Mouse (Mus musculus): ENCODE results near the gene Mnat1.
"Not testable (repeated sequence)": the region's sequence is repeated elsewhere in the genome, so short reads cannot be mapped to it uniquely, and the experiment has no call there.

Gene Mnat1

DNA sequence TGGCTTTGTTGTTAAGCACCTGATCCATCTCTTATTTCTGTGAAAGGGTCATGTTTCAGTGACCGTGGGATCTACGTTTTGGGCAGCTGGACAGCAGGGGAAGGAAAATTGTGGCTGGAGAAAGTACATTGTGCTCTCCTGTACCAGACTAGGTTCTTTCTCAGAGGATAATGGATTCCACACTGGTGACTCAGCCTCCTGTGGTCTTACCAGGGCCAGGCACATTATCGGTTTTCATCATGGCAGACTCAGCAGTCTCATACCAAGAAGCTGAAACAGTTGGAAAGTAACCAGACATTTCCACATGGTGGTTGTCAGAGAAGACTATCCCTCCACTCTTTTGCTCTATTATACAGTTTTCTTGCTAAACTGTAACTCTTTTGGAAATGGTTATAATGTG lies 23.7 kb downstream of the Mnat1 start:
- in situ Hi-C loops (cut with MboI) = no loop called here

DNA sequence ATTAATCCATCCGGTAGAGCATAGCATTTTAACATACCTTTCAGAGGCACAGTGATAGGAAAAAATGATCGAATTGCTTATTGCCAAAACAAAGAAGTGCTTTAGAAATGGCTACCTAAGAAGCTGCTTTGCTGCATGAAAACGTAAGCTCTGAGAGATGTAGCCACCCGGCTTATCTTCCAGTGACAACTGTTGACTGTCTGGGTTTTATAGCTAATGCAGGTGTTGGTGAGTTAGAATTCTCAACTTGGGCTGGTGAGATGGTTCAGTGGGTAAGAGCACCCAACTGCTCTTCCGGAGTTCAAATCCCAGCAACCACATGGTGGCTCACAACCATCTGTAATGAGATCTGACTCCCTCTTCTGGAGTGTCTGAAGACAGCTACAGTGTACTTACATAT lies 27.5 kb downstream of the Mnat1 start:
- in situ Hi-C loops (cut with MboI) = not testable (repeated sequence)

DNA sequence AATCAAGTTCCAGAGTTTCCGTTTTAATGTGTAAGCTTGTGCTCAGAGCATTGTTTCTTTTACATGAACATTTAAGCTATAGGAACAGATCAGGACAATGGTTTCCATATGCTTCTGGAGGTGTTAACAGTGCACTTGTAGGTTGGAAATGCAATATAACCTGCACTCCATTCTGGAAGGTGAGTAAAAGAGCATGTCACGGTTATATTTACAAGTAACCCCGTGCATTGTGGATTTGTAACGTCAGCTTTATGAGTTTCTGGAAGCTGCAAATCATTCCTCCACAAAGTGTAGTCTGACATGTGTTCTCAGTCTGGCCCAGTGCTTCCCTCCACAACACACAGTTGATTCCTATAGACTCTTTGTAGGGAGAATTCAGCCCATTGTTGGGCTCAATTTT lies 30.6 kb downstream of the Mnat1 start:
- in situ Hi-C loops (cut with MboI) = no loop called here

DNA sequence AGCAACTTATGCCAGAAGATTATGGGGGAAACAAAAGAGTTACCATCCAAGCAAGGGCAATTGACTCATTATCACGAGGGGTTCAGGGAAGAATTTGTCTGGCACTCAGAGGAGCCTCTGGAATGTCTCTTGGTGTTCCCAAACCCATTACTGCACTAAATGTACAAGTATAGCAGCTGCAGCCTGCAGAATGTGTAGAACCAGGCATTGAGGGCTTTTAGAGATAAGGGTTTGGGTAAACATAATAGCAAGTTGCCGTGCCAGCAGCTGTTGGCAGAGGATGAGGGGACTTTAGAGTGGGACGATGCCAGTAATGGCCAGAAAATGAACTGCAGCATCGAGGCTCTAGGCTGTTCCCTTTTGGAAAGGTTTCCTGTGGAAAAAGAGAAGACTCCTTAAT lies 36.8 kb downstream of the Mnat1 start:
- in situ Hi-C loops (cut with MboI) = no loop called here

DNA sequence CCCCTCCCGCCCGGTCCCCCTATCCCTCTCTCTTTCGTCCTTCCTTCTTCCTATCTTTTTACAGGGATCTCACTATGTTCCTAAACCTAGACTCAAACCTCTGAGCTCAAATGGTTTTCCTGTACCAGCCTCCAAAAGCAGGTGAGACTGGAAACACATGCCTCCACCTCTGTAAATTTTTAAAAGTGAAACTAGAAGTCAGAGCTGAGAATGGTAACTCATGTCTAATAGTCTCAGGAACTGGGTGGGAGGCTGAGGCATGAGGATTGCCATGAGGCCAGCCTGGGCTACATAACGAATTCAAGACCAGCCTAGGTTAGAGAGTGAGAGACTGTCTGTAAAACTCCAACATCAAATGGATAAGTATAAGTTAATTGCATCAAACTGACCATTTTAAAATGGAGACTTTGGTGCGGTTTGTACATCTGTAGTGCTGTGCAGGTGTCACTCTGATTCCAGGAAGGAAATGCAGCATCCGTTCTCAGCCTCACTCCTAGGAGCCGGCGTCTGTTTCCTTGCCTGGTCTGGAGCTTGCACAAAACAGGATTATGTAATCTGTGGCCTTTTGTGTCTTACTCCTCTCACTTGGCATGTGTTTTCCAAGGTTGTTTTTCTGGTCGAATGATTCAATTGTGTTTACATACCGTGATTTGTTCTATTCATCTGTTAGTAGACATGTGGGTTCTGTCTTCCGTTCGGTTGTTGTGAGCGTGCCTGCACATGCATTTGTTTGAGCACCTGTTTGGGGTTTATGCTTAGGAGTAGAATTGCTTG lies 39.1 kb downstream of the Mnat1 start:
- in situ Hi-C loops (cut with MboI) = no loop called here

DNA sequence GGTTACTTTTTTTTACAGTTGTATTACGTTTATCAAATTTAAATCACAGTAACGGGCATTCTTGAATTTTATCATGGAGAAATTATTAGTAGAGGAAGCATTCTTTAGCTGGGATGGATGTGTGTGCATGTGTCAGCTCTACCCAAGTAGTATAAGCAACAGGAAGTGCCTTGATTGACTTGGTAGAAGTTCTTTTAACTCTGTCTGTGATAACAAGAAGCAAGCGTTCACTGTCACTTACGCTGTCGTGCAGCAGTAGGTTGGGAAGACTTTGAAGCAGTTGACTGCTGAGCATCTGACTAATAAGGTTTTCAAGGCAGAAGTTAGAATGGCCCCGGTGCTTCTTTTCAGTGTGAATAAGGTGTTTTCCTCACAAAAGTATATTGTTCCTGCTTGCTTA lies 47.3 kb downstream of the Mnat1 start:
- in situ Hi-C loops (cut with MboI) = no loop called here

DNA sequence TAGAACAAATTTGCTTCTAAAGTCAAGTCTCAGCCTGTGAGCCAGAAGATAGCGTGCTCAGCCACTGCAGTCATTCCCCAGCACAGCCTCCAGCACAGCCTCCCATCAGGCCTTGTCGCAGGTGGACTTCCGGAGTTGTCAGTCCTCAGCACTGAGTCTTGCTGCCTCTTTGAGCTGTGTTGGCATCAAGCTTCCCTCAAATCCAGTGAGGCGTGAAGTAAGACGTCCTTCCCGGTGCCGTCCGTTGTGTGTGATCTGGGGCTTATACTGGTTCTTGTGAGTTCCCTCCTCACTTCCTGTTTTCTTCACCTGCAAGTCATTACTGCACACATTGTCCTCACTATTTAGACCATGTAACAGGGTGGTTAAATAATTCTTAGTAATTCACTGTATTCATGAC lies 60.4 kb downstream of the Mnat1 start:
- in situ Hi-C loops (cut with MboI) = no loop called here

DNA sequence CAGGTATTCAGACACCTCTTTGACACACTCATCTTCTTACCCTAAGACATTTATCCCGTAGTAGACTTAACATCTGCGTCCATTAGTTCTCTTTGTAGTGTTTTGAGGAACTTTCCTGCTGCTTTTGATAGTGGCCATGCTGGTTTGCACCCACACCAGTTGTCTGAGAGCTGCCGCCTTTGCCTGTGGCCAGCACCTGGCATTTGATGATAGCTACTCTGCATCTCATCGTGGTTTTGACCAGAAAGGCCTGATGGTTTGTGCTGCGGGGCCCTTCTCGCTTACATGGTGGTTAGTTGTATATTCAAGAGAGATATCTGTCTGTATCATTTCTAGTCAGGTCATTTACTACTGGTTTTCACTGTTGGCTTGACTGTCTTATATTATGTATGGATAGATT lies 73.8 kb downstream of the Mnat1 start:
- in situ Hi-C loops (cut with MboI) = no loop called here

DNA sequence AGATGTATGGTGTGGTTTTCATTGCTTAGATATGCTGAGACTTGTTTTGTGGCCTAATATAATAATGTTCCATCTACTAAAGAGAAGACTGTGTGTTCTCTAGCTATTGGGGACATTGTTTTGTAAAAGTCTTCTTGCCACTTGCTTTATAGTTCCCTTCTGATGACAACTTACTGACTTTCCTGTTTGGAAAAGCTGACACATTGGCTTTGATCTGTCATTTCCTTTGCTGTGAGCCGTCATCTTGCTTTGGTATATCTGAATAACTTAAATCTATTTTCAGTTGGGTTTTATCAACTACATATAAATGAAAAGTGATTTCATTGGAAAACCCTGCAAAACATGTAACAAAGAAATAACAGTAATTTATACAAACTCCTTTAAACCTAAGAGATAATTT lies 74.9 kb downstream of the Mnat1 start:
- in situ Hi-C loops (cut with MboI) = no loop called here

DNA sequence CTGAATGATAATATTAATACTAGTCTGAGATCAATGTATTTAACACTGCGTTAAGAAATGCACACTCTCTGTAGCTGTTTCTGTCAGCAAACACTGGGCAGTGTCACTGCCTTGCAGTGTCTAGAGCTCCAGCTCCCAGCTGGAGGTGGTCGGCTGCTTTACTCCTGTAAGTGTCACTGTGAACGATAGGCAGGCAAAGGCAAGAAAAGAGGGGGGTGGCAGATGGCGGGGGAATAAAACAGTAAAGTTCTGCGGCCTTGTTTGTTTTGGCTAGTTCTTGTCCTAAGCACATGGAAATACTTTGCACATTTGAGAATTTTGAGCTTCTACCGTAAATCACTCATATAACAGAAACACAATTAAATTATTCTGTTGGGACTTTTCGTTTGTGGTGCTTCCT lies 75.9 kb downstream of the Mnat1 start:
- in situ Hi-C loops (cut with MboI) = no loop called here

DNA sequence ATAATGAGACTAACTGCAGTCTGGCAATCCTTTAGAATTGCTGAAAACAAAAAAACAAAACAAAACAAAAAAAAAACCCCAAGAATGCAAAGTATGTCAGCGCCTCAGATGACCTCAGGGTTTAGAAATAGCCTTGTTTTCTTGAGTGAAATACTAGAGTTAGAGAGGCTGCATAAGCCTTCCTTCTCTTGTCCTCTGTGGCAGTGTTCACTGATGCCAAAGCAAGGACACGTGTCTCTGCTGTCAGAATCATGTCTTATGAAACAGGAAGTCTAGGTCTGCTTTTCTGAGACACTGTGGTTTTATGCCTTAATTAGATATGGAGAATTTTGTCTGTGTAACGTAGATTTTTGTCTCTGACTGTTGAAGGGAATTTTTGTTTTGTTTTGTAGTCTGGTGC lies 78.1 kb downstream of the Mnat1 start:
- in situ Hi-C loops (cut with MboI) = no loop called here

DNA sequence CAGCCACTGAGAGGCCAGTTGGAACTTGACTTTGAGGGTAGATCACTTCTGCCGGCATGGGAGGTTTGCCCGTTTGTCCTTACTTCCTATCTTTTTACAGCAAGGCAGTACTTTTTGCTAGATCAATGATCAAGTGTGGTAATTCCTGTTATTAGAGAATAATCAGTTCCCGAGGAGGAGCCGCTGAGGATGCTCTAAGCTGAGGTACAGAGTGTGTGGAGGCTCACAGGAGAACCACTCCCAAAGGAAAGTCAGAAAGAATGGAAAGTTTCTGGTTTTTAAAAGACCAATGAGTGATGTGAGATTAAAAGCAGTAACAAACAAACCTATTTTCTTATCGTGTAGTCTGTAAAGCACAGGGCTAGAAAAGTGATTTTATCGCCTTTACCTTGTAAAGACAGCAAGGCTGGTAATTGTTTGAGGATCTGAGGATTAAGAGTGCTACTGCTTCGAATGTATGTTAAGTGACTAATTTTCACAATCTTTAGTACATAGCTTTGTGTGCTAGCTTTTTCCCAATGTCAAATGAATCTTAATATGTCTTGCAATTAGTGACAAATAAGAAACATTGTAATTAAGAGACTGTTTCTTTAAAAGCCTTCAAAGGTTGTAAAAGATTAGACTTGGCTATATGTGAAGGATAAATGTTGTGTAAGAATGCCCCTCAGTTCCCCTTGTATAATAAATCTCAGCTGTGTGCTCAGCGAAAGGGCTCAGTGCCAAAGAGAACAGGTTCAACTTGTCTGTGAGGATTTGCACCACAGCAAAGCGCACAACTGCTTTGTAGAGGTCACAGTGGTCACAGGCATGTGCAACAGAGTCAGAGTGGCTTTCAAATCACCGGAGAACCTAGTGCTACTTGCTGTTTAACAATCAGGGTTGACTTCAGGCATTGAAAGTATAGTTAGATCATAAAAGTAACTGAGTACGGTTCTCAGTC lies 82.5 kb downstream of the Mnat1 start:
- in situ Hi-C loops (cut with MboI) = no loop called here

DNA sequence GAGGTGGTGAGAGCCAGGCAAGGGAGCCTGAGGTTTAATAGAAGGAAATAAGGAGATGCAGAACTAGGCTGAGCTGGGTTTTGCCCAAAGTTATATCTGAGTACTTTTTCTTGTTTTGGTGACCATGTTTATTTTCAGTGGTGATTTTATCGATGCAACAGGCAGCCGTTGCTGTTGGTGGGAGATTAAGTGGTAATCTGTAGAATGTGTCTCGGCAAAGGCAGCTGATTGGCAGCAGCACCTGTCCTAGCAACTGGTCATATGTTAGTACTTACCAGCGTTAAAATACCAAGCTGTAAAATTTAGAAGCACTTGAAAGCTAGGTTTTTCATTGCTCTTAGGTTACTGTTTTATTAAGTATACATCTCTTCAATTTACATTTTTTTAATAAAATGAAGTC lies 83.5 kb downstream of the Mnat1 start:
- in situ Hi-C loops (cut with MboI) = no loop called here

DNA sequence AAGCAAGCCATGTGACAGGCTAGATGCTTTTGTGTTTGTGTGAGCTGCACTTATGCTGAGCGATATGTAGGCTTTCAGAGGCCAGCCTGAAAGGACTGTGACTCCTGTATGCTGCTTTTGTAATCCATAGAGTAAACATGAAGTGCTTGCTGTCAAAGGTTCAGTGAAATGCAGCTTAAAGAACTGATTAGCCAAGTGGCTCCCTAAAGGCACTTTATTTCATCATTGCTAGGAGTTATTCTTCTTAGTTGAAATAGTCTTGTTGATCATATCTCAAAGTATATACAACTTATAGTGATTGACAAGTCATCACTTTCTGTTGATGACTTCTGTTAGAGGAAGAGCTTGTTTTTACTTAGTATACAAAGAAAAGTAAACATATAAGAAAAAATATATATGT lies 83.9 kb downstream of the Mnat1 start:
- in situ Hi-C loops (cut with MboI) = no loop called here

DNA sequence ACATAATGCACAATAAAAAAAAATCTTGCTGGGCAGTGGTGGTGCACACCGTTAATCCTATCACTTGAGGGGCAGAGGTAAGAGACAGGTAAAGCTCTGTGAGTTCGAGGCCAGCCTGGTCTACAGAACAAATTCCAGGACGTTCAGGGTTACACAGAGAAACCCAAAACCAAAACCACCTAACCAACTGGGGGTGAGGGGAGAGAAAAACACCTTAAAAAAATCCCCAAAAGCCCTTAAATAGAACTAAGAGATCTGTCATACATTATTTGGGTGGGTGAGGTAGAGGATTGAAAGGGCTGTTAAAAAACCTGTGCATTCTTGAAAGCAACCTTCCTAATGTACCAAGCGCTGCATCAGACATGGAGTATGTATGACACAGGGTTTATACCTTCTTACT lies 85.0 kb downstream of the Mnat1 start:
- in situ Hi-C loops (cut with MboI) = no loop called here

DNA sequence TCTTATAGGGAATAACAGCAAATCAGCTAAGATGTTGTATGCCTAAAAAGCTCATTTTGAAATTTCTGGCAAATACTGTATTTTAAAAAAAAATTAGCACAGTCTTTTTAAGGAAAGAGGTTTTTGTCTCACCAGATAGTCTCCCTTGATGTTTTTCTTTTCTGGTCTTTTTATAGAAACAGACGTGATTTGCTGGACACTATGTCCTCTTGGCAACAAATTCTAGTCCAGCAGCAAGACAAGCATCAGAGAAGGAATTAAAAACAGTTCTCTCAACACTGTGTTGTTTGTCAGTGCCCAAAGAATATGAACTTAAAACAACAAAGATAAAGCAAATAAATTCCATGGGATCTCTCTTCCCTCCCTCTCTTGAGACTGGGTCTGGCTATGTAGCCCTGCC lies 85.6 kb downstream of the Mnat1 start:
- in situ Hi-C loops (cut with MboI) = no loop called here

DNA sequence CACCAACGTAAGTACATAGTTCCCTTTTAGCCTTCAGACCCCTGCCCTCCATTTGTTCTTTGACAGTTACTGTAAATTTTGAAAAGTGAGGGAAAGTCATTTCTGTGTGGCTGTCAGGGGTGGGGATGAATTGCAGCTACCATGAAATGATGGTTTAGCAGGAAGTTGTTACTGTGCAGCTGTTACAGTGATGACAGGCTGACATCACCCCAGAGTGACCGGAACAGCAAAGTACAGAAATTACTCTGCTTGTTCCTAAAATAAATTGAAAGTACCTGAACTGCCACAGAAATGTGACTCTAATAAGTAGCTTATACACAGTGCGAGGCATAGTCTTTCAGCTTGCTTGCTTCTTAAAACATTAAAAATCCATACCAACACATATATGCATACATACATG lies 86.9 kb downstream of the Mnat1 start:
- in situ Hi-C loops (cut with MboI) = no loop called here

DNA sequence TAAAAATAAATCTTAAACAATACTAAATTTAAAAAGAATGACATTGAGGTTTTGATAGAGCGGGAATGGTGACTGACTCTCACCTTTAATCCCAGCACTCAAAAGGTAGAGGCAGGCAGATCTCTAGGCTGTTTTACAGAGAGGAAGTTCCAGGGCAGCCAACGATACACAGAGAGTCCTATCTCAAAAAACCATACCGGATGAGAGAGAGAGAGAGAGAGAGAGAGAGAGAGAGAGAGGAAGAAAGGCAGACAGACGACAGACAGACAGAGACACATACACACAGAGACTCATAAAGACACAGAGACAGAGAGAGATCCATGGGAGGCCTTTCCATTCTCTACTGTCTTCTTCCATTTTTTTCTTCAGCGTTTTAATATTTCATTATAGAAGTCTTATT lies 92.3 kb downstream of the Mnat1 start:
- in situ Hi-C loops (cut with MboI) = no loop called here

DNA sequence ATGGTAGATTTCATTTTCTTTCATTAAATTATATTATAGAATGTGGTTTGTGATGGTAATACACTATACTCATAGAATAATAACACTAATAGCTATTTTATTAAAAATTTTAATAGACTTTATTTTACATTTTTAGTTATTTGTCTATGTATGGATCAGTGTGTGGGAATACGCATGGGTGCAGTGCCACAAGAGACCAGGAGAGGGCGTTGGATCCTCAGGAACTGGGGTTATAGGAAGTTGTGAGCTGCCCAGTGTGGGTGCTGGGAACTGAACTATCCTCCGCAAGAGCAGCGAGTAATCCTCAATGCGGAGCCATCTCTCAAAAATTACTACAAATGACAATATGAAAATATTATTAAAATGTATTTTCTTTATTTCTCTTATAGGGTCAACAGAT lies 95.1 kb downstream of the Mnat1 start:
- in situ Hi-C loops (cut with MboI) = no loop called here

DNA sequence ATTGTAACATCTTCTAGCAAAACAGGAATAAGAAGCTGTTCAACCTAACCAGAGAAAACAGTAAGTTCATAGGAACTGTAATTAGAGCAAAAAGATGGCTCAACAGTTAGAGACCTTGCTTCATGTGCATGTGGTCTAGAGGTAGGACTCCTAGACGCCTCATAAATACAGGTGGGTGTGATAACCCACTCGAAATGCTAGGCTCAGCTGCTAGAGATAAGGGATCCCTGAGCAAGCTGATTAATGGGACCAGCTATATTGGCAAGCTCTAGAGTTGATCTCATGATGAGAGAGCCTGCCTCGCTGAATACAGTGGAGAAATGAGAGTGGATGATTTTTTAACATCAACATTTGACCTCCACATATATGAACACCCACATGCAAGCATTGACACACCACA lies 97.7 kb downstream of the Mnat1 start:
- in situ Hi-C loops (cut with MboI) = no loop called here

DNA sequence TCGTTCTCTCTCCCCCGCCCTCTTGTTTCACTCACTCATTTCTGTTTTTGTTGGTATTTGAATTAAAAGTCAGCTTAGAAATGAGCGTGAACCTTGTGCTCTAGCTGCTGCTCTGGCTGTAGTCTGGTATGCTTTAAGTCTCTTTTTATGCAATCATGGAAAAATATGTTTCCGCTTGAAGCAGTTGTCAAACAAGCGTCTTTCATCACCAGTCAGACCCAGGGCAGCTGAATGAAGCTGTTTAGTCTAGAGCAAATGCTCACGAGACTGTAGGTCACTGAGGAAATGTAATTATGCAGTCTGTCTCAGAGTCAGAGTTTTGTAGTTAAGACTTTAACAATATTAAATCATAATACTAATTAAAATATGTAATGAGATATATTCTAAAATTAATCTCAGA lies 100.4 kb downstream of the Mnat1 start:
- in situ Hi-C loops (cut with MboI) = no loop called here

DNA sequence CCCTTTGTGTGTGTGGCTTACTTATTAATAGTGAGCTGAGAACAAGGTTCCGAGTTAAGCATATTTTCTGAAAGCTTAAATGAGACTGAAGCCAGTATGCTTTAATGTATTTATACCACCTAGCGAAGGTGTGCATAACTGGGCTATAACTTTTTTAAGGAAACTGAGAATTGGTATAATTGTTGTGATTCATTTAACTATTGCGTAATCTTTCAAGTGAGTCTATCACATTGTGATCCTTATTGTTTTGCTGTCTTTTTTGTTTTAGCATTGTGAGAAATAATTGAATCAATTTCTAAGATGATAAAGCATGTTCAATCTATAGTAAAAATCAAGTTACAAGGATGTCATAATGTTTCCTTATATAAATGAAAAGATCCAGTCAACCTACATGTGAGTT lies 104.9 kb downstream of the Mnat1 start:
- in situ Hi-C loops (cut with MboI) = no loop called here

DNA sequence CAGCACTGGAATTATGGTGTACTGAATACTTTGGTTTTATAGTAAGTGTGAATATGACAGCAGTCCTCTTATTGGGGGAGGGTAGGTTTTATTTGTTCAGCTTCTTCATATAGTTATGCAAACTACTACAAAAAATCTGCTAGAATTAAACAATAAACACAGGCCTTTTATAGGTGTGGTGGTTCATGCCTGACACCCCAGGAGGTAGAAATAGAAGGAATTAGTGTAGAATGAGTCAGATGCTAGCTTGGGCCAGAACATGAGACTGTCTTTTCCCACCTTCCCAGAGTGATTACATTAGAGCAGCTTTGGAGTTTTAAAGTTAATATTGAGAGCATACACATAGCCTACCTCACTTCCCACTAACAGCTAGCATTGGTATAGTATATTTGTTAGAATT lies 106.7 kb downstream of the Mnat1 start:
- in situ Hi-C loops (cut with MboI) = no loop called here
